Mouse (Mus musculus) kidney, adult 18-20 months (tissue): ENCODE measurements around the gene Hist1h2ad.
"Not testable (repeated sequence)": the region's sequence is repeated elsewhere in the genome, so short reads cannot be mapped to it uniquely, and the experiment has no call there.

Source experiments
- DNase-seq: peaks from one replicate; pipeline ENCODE4 v3.0.0; 2021

Hist1h2ad gene

GRCm38 (mm10) chr13:23570261-23571021, 3.7 kb upstream of the Hist1h2ad start:
- not testable (repeated sequence) for DNase-seq

- DNase-seq = peak; percentile 58
Measured at GRCm38 (mm10) chr13:23571022-23571503, 3.1 kb upstream of the Hist1h2ad start, which contains the start of the genes Hist1h2ae and Hist1h2bg. TSS of gene Hist1h2ae (minus strand) at chr13:23571220. TSS of gene Hist1h2bg (plus strand) at chr13:23571396.

- DNase-seq = not testable (repeated sequence)
Measured at GRCm38 (mm10) chr13:23571504-23572217, 2.5 kb upstream of the Hist1h2ad start.

- no peak for DNase-seq
Measured at GRCm38 (mm10) chr13:23572218-23573033, 1.8 kb upstream of the Hist1h2ad start.

DNA sequence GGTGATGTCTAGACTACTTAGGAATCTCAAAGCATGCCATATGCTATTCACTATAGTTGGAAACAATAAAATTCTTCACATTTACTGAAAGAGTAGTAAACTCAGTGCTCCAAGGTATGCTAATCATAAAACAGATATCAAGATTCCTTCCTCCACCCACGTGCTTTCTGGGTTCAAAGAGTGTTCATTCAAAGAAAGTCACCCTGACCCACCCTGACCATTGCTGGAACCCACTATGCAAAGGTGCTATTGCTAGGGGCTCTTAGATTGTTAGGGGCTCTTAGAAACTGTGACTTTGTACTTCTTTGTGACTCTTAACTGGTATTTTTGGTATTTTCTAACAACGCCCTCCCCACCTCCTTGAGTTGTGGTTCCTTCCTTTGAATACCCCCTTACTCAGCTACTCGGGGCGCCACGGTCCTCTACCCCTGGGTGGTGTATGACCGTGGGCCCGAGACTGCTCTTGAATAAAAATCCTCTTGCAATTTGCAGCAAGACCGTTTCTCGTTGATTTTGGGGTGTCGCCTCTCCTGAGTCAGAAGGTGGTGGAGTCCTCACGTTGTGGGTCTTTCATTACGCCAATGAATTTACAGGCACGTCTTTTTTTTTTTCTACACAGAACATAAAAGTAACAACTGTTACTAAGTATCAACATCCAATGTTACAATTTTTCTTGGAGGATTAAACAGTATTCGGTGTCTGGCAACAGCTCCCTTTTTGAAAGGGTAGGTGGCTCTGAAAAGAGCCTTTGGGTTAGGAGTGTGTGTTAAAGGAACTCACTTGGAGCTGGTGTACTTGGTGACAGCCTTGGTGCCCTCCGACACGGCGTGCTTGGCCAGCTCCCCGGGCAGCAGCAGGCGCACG, 915 bp upstream of the Hist1h2ad start:
- not testable (repeated sequence) for DNase-seq

GRCm38 (mm10) chr13:23574546-23575170, 477 bp downstream of the Hist1h2ad start:
- not testable (repeated sequence) for DNase-seq

- DNase-seq = peak; percentile 17
Measured at GRCm38 (mm10) chr13:23575271-23575851, 1.2 kb downstream of the Hist1h2ad start, which contains the start of gene Hist1h3d. TSS of gene Hist1h3d (plus strand) at chr13:23575763.

DNA sequence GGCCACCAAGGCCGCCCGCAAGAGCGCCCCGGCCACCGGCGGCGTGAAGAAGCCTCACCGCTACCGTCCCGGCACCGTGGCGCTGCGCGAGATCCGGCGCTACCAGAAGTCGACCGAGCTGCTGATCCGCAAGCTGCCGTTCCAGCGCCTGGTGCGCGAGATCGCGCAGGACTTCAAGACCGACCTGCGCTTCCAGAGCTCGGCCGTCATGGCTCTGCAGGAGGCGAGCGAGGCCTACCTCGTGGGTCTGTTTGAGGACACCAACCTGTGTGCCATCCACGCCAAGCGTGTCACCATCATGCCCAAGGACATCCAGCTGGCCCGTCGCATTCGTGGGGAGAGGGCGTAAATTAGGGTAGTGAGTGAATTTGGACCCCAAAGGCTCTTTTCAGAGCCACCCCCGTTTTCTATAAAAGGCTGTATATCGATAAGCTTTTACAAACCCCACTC, 1.7 kb downstream of the Hist1h2ad start:
- DNase-seq = not testable (repeated sequence)

GRCm38 (mm10) chr13:23576351-23576881, 2.2 kb downstream of the Hist1h2ad start:
- no peak for DNase-seq

DNA sequence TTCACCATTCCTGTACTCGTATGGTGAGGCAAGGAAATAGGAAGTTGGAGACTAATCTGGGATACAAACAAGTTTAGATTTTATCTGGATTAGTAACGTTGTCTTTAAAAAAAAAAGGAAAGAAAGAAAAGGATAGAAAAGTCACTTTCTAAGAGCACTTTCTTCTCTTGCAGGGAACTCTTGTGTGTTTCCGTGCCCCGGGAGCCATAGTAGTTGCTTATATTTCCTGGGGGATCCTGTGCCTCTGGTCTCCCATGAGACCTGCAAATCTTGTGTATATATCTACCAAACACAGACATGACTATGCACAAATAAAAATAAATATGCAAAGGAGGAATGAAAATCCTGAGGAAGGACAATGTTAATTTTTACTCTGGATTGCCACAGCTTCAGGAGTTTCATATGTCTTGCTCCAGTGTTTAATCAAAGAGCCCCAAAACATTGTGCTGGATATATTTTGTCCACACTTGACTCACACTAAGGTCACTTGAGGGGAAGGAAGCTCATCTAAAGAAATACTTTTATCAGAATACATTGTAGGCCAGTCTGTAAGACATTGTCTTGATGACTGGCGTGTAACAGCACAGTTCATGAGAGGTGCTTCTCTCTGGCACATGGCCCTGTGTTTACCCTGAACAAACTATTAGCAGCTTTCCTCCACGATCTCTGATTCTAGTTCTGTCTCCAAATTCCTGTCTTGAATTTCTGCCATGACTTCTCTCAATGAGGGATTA, 2.9 kb downstream of the Hist1h2ad start:
- no peak for DNase-seq

DNA sequence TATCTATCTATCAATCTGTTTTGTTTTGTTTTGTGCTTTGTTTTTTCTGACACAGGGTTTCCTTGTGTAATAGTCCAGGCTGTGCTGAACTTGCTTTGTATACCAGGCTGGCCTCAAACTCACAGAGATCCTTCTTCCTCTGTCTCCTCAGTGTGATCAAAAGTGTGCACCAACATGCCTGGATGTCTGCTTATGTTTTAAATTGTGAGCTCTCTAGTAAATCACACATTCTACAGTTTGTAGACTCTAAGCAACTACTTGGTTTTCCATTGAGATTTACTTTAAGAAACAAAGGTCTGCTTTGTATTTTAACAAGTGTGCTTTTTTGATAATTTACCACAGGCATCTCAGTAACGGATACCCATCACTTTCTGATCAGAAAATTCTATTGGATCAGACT, 3.7 kb downstream of the Hist1h2ad start:
- no peak for DNase-seq

GRCm38 (mm10) chr13:23581408-23582218, 7.4 kb downstream of the Hist1h2ad start, which contains the start of gene Hist1h4d:
TSS of gene Hist1h4d (plus strand) at chr13:23581598.
- DNase-seq = peak; percentile 95

GRCm38 (mm10) chr13:23582219-23583056, 8.3 kb downstream of the Hist1h2ad start:
- no peak for DNase-seq

GRCm38 (mm10) chr13:23583387-23584068, 9.3 kb downstream of the Hist1h2ad start:
- no peak for DNase-seq

DNA sequence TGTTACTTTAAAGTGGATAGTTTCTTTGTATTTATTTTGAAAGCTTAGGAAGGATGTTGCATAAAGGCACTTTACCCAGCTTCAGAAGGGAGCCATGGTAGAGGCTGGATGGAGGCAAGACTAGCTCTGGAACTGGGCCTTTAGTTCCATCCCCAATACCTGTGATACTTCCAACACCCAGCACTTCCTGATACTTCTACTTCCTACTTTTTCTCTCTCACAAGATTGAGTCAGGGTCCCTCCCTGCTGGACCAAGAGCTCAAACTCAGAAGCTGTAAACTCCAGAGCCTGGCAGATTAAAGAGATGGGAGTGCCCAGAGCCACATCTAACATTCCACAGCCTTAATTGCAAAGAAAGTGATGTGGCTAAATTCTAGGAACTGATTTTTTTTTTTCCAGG, 10.2 kb downstream of the Hist1h2ad start:
- DNase-seq = no peak

DNA sequence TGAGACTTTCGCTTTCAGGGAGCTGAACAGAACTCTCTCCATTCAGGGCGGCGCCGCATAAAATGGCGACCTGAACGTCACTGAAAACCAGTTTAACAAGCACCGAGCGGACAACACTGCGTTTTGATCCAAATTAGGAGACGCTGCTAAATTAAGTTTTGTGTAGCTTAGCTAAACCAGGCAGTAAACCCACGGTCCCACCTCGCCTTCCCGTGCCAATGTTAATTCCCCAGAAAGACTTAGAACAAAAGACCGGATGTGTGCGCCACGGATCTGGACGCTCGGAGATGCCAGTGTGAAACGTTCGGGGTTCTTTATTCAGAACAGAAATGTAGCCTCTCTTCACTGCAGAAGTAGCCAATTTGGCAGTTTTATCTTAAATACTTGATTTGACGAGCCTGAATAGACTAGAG, 10.9 kb downstream of the Hist1h2ad start:
- peak; percentile 68 for DNase-seq

DNA sequence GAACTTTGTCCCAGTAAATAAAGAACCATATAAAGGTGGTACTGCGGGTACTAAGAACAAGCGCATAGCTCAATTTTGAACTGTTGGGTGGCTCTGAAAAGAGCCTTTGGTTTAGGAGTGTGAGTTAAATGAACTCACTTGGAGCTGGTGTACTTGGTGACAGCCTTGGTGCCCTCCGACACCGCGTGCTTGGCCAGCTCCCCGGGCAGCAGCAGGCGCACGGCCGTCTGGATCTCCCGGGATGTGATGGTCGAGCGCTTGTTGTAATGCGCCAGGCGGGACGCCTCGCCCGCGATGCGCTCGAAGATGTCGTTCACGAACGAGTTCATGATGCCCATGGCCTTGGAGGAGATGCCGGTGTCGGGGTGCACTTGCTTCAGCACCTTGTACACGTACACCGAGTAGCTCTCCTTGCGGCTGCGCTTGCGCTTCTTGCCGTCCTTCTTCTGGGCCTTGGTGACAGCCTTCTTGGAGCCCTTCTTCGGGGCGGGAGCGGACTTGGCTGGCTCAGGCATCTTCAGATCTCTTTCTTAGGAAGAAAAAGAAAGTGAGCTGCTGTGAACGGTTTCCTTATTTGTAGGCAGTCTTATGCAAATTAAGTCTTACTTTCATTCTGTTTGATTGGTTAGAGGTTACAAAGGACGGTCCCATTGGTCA, 11.4 kb downstream of the Hist1h2ad start:
- peak; percentile 65 for DNase-seq
